Mouse (Mus musculus): ENCODE data around the gene Rnf130. TPM values are rescaled to one million over a fixed set of nuclear protein-coding genes. Genes with fewer than 3 reads are reported as not detected.

Gene Rnf130
- total RNA-seq, 1 experiment from 2014 or later = 253 TPM

Other genes with a start within 250 kb of the Rnf130 start
- gene Gfpt2, start 231.2 kb upstream of the Rnf130 start, total RNA-seq (2017) = not detected in 2 replicates
- gene Mapk9, start 178.6 kb upstream of the Rnf130 start, total RNA-seq (2017) = 38.6 and 45.2 TPM in 2 replicates
- gene Rasgef1c, start 123.5 kb upstream of the Rnf130 start, total RNA-seq (2017) = not detected in 2 replicates
- 74.3 and 98.6 TPM in 2 replicates for gene Tbc1d9b, start 106.0 kb downstream of the Rnf130 start, total RNA-seq (2017)
- 2.2 and 2.9 TPM in 2 replicates for gene Mrnip, start 149.1 kb downstream of the Rnf130 start, total RNA-seq (2017)
- 438 and 455 TPM in 2 replicates for gene Sqstm1, start 185.5 kb downstream of the Rnf130 start, total RNA-seq (2017)
- gene Mgat4b, start 185.5 kb downstream of the Rnf130 start, total RNA-seq (2017) = 4.4 and 5.5 TPM in 2 replicates
- 2.1 TPM in 1 of 2 replicates, not detected in the other for gene Ltc4s, start 213.3 kb downstream of the Rnf130 start, total RNA-seq (2017)

All from neutrophil, adult 5-6 weeks (primary cell).